Mouse (Mus musculus) megakaryocyte, embryonic 14.5 days (primary cell): ENCODE results near the gene Lrrc3c.

Experiments used
- FLI1 ChIP-seq: IDR thresholded peaks from 2 replicates; pipeline ENCODE4 v1.6.1; 2012; ENCODE audit warnings: low read length, inconsistent platforms, mixed read lengths
- GATA1 ChIP-seq: IDR thresholded peaks from 3 replicates; pipeline ENCODE4 v1.6.1; 2012; ENCODE audit warnings: mixed read lengths, low read length, inconsistent platforms, borderline replicate concordance

DNA sequence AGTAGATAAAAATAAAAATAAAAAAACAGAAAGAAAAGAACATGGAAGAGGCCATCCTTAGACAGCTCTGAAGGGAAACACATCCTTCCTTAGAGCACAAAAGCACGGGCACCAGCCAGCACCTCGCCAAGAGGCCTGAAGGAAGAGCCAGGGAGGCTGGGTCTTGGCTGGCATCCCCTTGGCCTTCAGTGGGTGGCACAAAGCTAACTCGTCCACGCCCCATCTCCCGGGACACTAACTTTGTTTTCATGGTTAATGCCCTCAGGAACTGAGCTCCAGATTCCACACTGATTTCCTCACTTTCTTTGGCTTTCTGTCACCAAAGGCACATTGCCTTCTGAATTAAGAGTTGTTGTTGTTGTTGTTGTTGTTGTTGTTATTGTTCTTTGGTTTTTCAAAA, 20.3 kb upstream of the Lrrc3c start:
- TF ChIP-seq GATA1 (no peak), FLI1 (no peak)
